Comparison of ENCODE assay signal across 11 mouse cellular contexts in the genomic region with DNA sequence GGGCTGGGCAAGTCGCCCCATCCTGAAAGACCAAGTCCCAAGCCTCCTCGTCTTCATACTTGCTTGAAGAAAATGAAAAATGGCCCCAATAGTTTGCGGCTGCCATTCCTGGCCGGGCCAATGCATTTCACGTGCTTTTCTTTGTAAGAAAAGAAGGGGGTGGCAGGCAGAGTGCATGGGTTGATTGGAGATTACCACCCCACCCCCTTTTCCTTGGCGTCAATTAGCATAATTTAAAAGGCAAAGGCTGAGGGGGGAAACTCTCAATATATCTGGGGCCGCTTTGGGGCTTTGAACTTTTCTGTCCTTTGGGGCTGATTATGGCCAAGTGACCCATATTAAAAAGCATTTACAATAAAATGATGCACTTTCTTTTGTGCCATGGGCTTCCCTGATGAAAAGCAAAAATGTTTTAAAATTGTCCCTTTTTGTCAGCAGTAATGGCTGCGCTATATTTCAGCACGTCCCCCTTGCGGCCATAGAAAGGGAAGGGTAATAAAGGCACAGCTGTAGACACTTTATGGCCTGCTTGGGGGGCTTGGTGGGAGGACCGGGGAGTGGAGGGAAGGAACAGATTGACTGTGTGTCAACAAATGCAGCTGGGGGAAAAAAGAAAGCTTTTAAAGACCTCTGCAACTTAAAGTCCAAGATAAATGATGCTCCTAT.
DNase-seq lines count a peak whose midpoint lies in the region; ATAC-seq and TF ChIP-seq lines count a peak whose summit lies in the region.
"Had no signal": no experiment of that assay in that cellular context is flagged by ENCODE, and none has a peak within 500 bp of the region (broad histone marks: within the 10 kb centered on the region; RNA-seq: fewer than 3 reads in every experiment).

No protein-coding gene starts in this region.

- peak; percentile 35 for DNase-seq in forebrain, embryonic 10.5 days (ENCODE audit: extremely low spot score, low spot score)
- DNase-seq in forebrain, postnatal 0 days = peak; percentile 32
- DNase-seq in ovary, adult 18-20 months (ENCODE audit: low spot score) = no peak
- DNase-seq in heart, postnatal 25 days (ENCODE audit: low spot score) = no peak
- no peak for DNase-seq in cerebellum, adult 9-11 months
- DNase-seq: cerebellum, postnatal 36 days; liver; thymus, postnatal 14 days had no signal

- peaks cover 42% of the 10 kb centered on the region for H3K27me3 ChIP-seq in forebrain, embryonic 10.5 days (ENCODE audit: poor library complexity, severe bottlenecking)
- H3K27me3 ChIP-seq in forebrain, postnatal 0 days (ENCODE audit: insufficient read depth, low read length) = no peaks in the 10 kb centered on the region
- H3K27me3 ChIP-seq in limb, embryonic 13.5 days = no peaks in the 10 kb centered on the region
- peaks cover 10% of the 10 kb centered on the region; the same call in 1 of the 2 replicates for H3K27me3 ChIP-seq in neural tube, embryonic 12.5 days (replicated peaks)

- H3K36me3 ChIP-seq in forebrain, embryonic 10.5 days (replicated peaks) = peaks cover 21% of the 10 kb centered on the region
- H3K36me3 ChIP-seq in forebrain, postnatal 0 days (ENCODE audit: insufficient read depth) = peaks cover 11% of the 10 kb centered on the region
- H3K36me3 ChIP-seq in limb, embryonic 13.5 days = peaks cover 21% of the 10 kb centered on the region
- peaks cover 16% of the 10 kb centered on the region for H3K36me3 ChIP-seq in neural tube, embryonic 12.5 days

- peaks cover 28% of the 10 kb centered on the region for H3K4me1 ChIP-seq in forebrain, embryonic 10.5 days
- H3K4me1 ChIP-seq in forebrain, postnatal 0 days (ENCODE audit: insufficient read depth) = no peaks in the 10 kb centered on the region; the same call in 1 of the 2 replicates
- peaks cover 16% of the 10 kb centered on the region for H3K4me1 ChIP-seq in limb, embryonic 13.5 days
- peaks cover 26% of the 10 kb centered on the region for H3K4me1 ChIP-seq in neural tube, embryonic 12.5 days

- 43% methylated on average over 11 of the region's 11 CpGs for WGBS in forebrain, embryonic 10.5 days
- 11% methylated on average over 11 of the region's 11 CpGs for WGBS in forebrain, postnatal 0 days
- 20% methylated on average over 11 of the region's 11 CpGs for WGBS in limb, embryonic 13.5 days
- 8% methylated on average over 11 of the region's 11 CpGs for WGBS in neural tube, embryonic 12.5 days

- H3K9me3 ChIP-seq in forebrain, embryonic 10.5 days = no peaks in the 10 kb centered on the region
- no peaks in the 10 kb centered on the region for H3K9me3 ChIP-seq in forebrain, postnatal 0 days (ENCODE audit: low read length)
- H3K9me3 ChIP-seq in limb, embryonic 13.5 days = no peaks in the 10 kb centered on the region
- no peaks in the 10 kb centered on the region for H3K9me3 ChIP-seq in neural tube, embryonic 12.5 days

- no peak overlapping the region for H3K4me3 ChIP-seq in forebrain, embryonic 10.5 days
- H3K4me3 ChIP-seq in forebrain, postnatal 0 days (ENCODE audit: low read depth, low read length) = no peak overlapping the region
- no peak overlapping the region for H3K4me3 ChIP-seq in limb, embryonic 13.5 days
- H3K4me3 ChIP-seq in neural tube, embryonic 12.5 days = no peak overlapping the region

- peak overlapping the region; percentile 79 for H3K27ac ChIP-seq in forebrain, embryonic 10.5 days
- H3K27ac ChIP-seq in forebrain, postnatal 0 days (ENCODE audit: low read depth, low read length) = peak overlapping the region; percentile 68
- no peak overlapping the region for H3K27ac ChIP-seq in limb, embryonic 13.5 days
- H3K27ac ChIP-seq in neural tube, embryonic 12.5 days = peak overlapping the region; percentile 22; the same call in 1 of the 2 replicates

- ATAC-seq in forebrain, postnatal 0 days = peak; percentile 80
- peak; percentile 70; the same call in 1 of the 2 replicates for ATAC-seq in limb, embryonic 13.5 days (ENCODE audit: low FRiP score, low read depth)
- ATAC-seq in neural tube, embryonic 12.5 days (ENCODE audit: low FRiP score, low read depth) = peak; percentile 94
- ATAC-seq: lung, postnatal 0 days had no signal

- no peak overlapping the region for H3K4me2 ChIP-seq in forebrain, postnatal 0 days (ENCODE audit: low read depth)
- 0 out of 2 replicates have a peak overlapping the region, but pooled peaks have one; percentile 7 for H3K4me2 ChIP-seq in limb, embryonic 13.5 days (replicated peaks)
- peak overlapping the region; percentile 44 for H3K4me2 ChIP-seq in neural tube, embryonic 12.5 days (replicated peaks)

- intact Hi-C loops in heart, postnatal 25 days (cut with DNase I) = no loop called here

- H3K9ac ChIP-seq in forebrain, postnatal 0 days = no peak overlapping the region
- H3K9ac ChIP-seq in limb, embryonic 13.5 days = no peak overlapping the region
- no peak overlapping the region for H3K9ac ChIP-seq in neural tube, embryonic 12.5 days

- TF ChIP-seq CTCF in forebrain, postnatal 0 days (IDR thresholded peaks at IDR 0.05; ENCODE audit: low read depth) = peak; percentile 33

Comparison
In these comparisons a context has a peak if more than half of its experiments do, and no peak if none do; other contexts are left out.
1. DNase-seq: peak in forebrain, embryonic 10.5 days (single experiment) and forebrain, postnatal 0 days (single experiment); none in ovary, adult 18-20 months (single experiment), heart, postnatal 25 days (single experiment) and cerebellum, adult 9-11 months (single experiment).
2. Peak in every context shown above with its lines, with median percentiles within 50 percentile points of each other: ATAC-seq.